8 mouse cellular contexts compared by ENCODE assay signal in genomic region chr7:45701072-45701471, GRCm38 (mm10). TPM values are rescaled to one million over a fixed set of nuclear protein-coding genes. Genes with fewer than 3 reads are reported as not detected.
DNase-seq lines count a peak whose midpoint lies in the region; ATAC-seq and TF ChIP-seq lines count a peak whose summit lies in the region.

No protein-coding gene starts in this region.

- H3K27me3 ChIP-seq in forebrain, embryonic 16.5 days (replicated peaks; ENCODE audit: control insufficient read depth, insufficient read depth, low read length) = peaks cover 17% of the 10 kb centered on the region
- peaks cover 17% of the 10 kb centered on the region; the same call in 1 of the 2 replicates for H3K27me3 ChIP-seq in limb, embryonic 14.5 days (ENCODE audit: control insufficient read depth, insufficient read depth, low read length)

- no peaks in the 10 kb centered on the region for H3K36me3 ChIP-seq in forebrain, embryonic 16.5 days (ENCODE audit: control insufficient read depth, insufficient read depth)
- no peaks in the 10 kb centered on the region for H3K36me3 ChIP-seq in limb, embryonic 14.5 days (ENCODE audit: control insufficient read depth, insufficient read depth, low read length)

- H3K4me1 ChIP-seq in forebrain, embryonic 16.5 days (replicated peaks; ENCODE audit: control insufficient read depth, insufficient read depth, low read length) = peaks cover 44% of the 10 kb centered on the region
- peaks cover 27% of the 10 kb centered on the region for H3K4me1 ChIP-seq in limb, embryonic 14.5 days (ENCODE audit: control insufficient read depth, insufficient read depth, low read length)

- H3K9me3 ChIP-seq in forebrain, embryonic 16.5 days (ENCODE audit: control insufficient read depth, low read length) = no peaks in the 10 kb centered on the region
- no peaks in the 10 kb centered on the region for H3K9me3 ChIP-seq in limb, embryonic 14.5 days (ENCODE audit: control insufficient read depth, low read length)

- ATAC-seq in forebrain, embryonic 16.5 days = no peak
- ATAC-seq in limb, embryonic 14.5 days (ENCODE audit: low FRiP score, low read depth) = no peak

- H3K27ac ChIP-seq in forebrain, embryonic 16.5 days (ENCODE audit: low read length) = peak overlapping the region; percentile 29
- H3K27ac ChIP-seq in limb, embryonic 14.5 days (replicated peaks; ENCODE audit: low read depth, low read length) = peak overlapping the region; percentile 67

- WGBS in forebrain, embryonic 16.5 days = 29% methylated on average over 11 of the region's 11 CpGs
- WGBS in limb, embryonic 14.5 days = 34% methylated on average over 11 of the region's 11 CpGs

- peak overlapping the region; percentile 74 for H3K9ac ChIP-seq in forebrain, embryonic 16.5 days (replicated peaks; ENCODE audit: low read depth, low read length)
- H3K9ac ChIP-seq in limb, embryonic 14.5 days (ENCODE audit: low read depth, low read length, severe bottlenecking) = peak overlapping the region; percentile 45

- peak overlapping the region; percentile 84 for H3K4me2 ChIP-seq in forebrain, embryonic 16.5 days (ENCODE audit: low read length)
- H3K4me2 ChIP-seq in limb, embryonic 14.5 days (replicated peaks; ENCODE audit: low read depth, low read length, severe bottlenecking) = peak overlapping the region; percentile 93

- peak; percentile 52 to 62 for DNase-seq in cerebellum, postnatal 25 days
- DNase-seq in cerebellum, postnatal 4 days (ENCODE audit: low spot score in 2 of 2) = no peak
- DNase-seq in 3134 (ENCODE audit: extremely low read depth, insufficient read length, low spot score) (peak; percentile 71), adipocyte (ENCODE audit: low spot score) (no peak)
- DNase-seq in limb, embryonic 14.5 days (ENCODE audit: low spot score) = no peak
- DNase-seq in embryo, embryonic 11 days = no peak
- DNase-seq in right cerebral cortex, adult 2 months (ENCODE audit: low spot score in 2 of 2) = no peak

- H3K4me3 ChIP-seq in forebrain, embryonic 16.5 days (replicated peaks; ENCODE audit: low read length) = peak overlapping the region; percentile 55
- H3K4me3 ChIP-seq in limb, embryonic 14.5 days (replicated peaks; ENCODE audit: low read length) = peak overlapping the region; percentile 46

- TF ChIP-seq POLR2A in limb, embryonic 14.5 days (IDR thresholded peaks at IDR 0.05; ENCODE audit: borderline replicate concordance, extremely low read depth, insufficient read depth, insufficient read length) = no peak

RNA-seq across cellular contexts. Expression of gene Car11, which starts 1.4 kb away (rescaled TPM):
- polyA plus RNA-seq in forebrain, embryonic 16.5 days (2015; fragmentation: Nextera tagmentation; extraction: Ambion mirVana) = 40.1 and 64.4 TPM in 2 replicates
- polyA plus RNA-seq in limb, embryonic 14.5 days (2012; rRNA removed) = 34.1 and 46.4 TPM in 2 replicates
- 9.5 and 10.6 TPM in 2 replicates for polyA plus RNA-seq in limb, embryonic 14.5 days (2014; fragmentation: Nextera tagmentation; extraction: Ambion mirVana)

RNA-seq across cellular contexts. Expression of gene Dbp, which starts 3.8 kb away (rescaled TPM):
- polyA plus RNA-seq in forebrain, embryonic 16.5 days (2015; fragmentation: Nextera tagmentation; extraction: Ambion mirVana) = 4.1 and 4.3 TPM in 2 replicates
- polyA plus RNA-seq in limb, embryonic 14.5 days (2012; rRNA removed) = 15.1 and 16.8 TPM in 2 replicates
- 7.0 and 8.9 TPM in 2 replicates for polyA plus RNA-seq in limb, embryonic 14.5 days (2014; fragmentation: Nextera tagmentation; extraction: Ambion mirVana)

RNA-seq across cellular contexts. Expression of gene Sec1, which starts 6.9 kb away (rescaled TPM):
- polyA plus RNA-seq in forebrain, embryonic 16.5 days (2015; fragmentation: Nextera tagmentation; extraction: Ambion mirVana) = 0.10 and 0.25 TPM in 2 replicates
- 1.7 and 2.8 TPM in 2 replicates for polyA plus RNA-seq in limb, embryonic 14.5 days (2012; rRNA removed)
- 0.46 and 0.92 TPM in 2 replicates for polyA plus RNA-seq in limb, embryonic 14.5 days (2014; fragmentation: Nextera tagmentation; extraction: Ambion mirVana)

RNA-seq across cellular contexts. Expression of gene Rpl18, which starts 14.2 kb away (rescaled TPM):
- polyA plus RNA-seq in forebrain, embryonic 16.5 days (2015; fragmentation: Nextera tagmentation; extraction: Ambion mirVana) = 567 and 579 TPM in 2 replicates
- 1,056 and 1,196 TPM in 2 replicates for polyA plus RNA-seq in limb, embryonic 14.5 days (2012; rRNA removed)
- polyA plus RNA-seq in limb, embryonic 14.5 days (2014; fragmentation: Nextera tagmentation; extraction: Ambion mirVana) = 1,210 and 1,246 TPM in 2 replicates

RNA-seq across cellular contexts. Expression of gene Sphk2, which starts 16.7 kb away (rescaled TPM):
- polyA plus RNA-seq in forebrain, embryonic 16.5 days (2015; fragmentation: Nextera tagmentation; extraction: Ambion mirVana) = 29.9 and 31.1 TPM in 2 replicates
- polyA plus RNA-seq in limb, embryonic 14.5 days (2012; rRNA removed) = 36.9 and 48.5 TPM in 2 replicates
- polyA plus RNA-seq in limb, embryonic 14.5 days (2014; fragmentation: Nextera tagmentation; extraction: Ambion mirVana) = 27.5 and 29.2 TPM in 2 replicates

Comparison
In these comparisons a context has a peak if more than half of its experiments do, and no peak if none do; other contexts are left out.
1. DNase-seq: peak in cerebellum, postnatal 25 days (2 of 2) and 3134 (single experiment); none in cerebellum, postnatal 4 days (0 of 2), limb, embryonic 14.5 days (single experiment), embryo, embryonic 11 days (single experiment), right cerebral cortex, adult 2 months (0 of 2) and adipocyte (single experiment).